Mouse (Mus musculus) forebrain, embryonic 11.5 days (tissue): ENCODE data around the gene Rtn4rl1. TPM values are rescaled to one million over a fixed set of nuclear protein-coding genes. Genes with fewer than 3 reads are reported as not detected.

Experiments
- ATAC-seq: fragments of 200-750 bp; cut with Nextera tagmentation; replicated peaks from 2 replicates; pipeline ENCODE4 v1.8.0; 2017; ENCODE audit warnings: moderate TSS enrichment; ENCODE audit not compliant: low FRiP score
- DNase-seq: peaks from one replicate; pipeline ENCODE4 v3.0.0-alpha.2; 2017; ENCODE audit warnings: low spot score
- H3K27ac ChIP-seq: fragments of 300-500 bp; sonication (generic); 2 replicates; pipeline ENCODE4 v1.5.1; 2014; ENCODE audit warnings: low read depth, low read length
- H3K27me3 ChIP-seq: fragments of 300-500 bp; sonication (generic); 2 replicates; pipeline ENCODE4 v1.6.1; 2014; ENCODE audit warnings: mild to moderate bottlenecking, low read length, mixed read lengths; ENCODE audit not compliant: control insufficient read depth, insufficient read depth
- H3K36me3 ChIP-seq: fragments of 300-500 bp; sonication (generic); 2 replicates; pipeline ENCODE4 v1.6.1; 2014; ENCODE audit warnings: mild to moderate bottlenecking, low read length, moderate library complexity, mixed read lengths; ENCODE audit not compliant: control insufficient read depth, insufficient read depth
- H3K4me1 ChIP-seq: fragments of 300-500 bp; sonication (generic); replicated peaks from 2 replicates; pipeline ENCODE4 v1.6.1; 2014; ENCODE audit warnings: low read length, mixed read lengths; ENCODE audit not compliant: control insufficient read depth, insufficient read depth
- H3K4me2 ChIP-seq: fragments of 300-500 bp; sonication (generic); 2 replicates; pipeline ENCODE4 v1.6.1; 2014; ENCODE audit warnings: low read depth, mild to moderate bottlenecking, low read length, moderate library complexity, mixed read lengths; ENCODE audit not compliant: severe bottlenecking
- H3K4me3 ChIP-seq: fragments of 300-500 bp; sonication (generic); 2 replicates; pipeline ENCODE4 v1.5.1; 2014; ENCODE audit warnings: low read depth, low read length
- H3K9ac ChIP-seq: fragments of 300-500 bp; sonication (generic); 2 replicates; pipeline ENCODE4 v1.6.1; 2014; ENCODE audit warnings: low read length
- H3K9me3 ChIP-seq: fragments of 300-500 bp; sonication (generic); 2 replicates; pipeline ENCODE4 v1.6.1; 2016; ENCODE audit warnings: low read length, mixed read lengths; ENCODE audit not compliant: control insufficient read depth
- WGBS: fragments of 180-500 bp; shearing (Covaris S2); extraction: QIAGEN DNeasy Blood & Tissue Kit; methylation state at CpG from one replicate; pipeline ENCODE4 v1.1.7; 2014; 5-methylcytosine and 5-hydroxymethylcytosine counted together
- polyA plus RNA-seq: library from polyadenylated mRNA; unstranded; fragments of >200 nt; fragmentation: Nextera tagmentation; extraction: Ambion mirVana; gene quantifications from 2 replicates; pipeline ENCODE4 v1.2.1, GENCODE M21; 2014

Rtn4rl1 gene
- polyA plus RNA-seq, 1 experiment from 2014 or later, result 1.1 TPM

DNA sequence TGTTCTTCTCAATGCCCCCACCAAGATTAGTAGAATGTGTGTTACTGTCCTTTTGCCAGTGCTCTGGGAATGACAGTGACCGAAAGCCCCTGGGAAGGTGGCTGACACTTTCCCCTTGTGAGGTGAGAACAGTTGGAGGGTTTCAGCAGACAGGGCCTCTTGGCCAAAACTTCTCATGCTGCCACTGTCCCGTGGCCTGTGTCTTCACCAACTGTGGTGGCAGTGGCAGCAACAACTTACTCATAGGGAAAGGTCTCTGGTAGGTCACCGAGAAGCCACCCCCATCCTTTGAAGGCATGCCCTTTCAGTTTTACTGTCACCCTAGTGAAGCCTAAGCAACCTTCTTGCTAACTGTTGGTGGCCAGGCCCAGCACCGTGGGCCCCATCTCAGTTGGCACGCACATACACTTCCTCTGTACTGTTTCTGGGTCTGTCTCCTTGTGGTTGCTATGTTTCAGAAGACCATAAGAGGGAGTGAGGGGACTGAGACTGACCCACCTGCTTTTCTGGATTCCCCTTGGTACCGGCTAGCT lies 39.5 kb upstream of the Rtn4rl1 start:
- no peak for DNase-seq
- no peak overlapping the region for H3K9ac ChIP-seq
- ATAC-seq, result no peak
- no peak overlapping the region for H3K4me2 ChIP-seq
- H3K4me1 ChIP-seq, result no peaks in the 10 kb centered on the region
- 84% methylated on average over 6 of the region's 6 CpGs for WGBS
- no peak overlapping the region for H3K4me3 ChIP-seq
- no peaks in the 10 kb centered on the region for H3K9me3 ChIP-seq
- H3K27ac ChIP-seq, result no peak overlapping the region
- no peaks in the 10 kb centered on the region for H3K27me3 ChIP-seq
- peaks cover 3% of the 10 kb centered on the region; the same call in 1 of the 2 replicates for H3K36me3 ChIP-seq

DNA sequence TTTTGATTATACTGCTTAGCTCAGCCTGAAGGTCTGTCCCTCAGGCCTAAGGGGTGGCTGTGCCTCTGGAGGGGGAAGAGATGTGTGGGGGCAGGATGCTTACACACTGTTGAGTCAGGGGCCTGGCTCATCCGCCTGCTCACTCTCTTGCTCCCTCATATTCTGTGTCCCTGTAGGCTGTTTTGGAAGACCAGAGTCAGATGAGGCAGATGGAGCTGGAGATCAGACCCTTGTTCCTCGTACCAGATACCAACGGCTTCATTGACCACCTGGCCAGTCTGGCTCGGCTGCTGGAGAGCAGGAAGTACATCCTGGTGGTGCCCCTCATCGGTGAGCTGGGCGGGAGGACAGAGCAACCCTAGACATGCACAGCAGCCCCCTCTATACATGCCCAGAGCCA lies 37.6 kb upstream of the Rtn4rl1 start:
- Histone ChIP-seq H3K4me2 (no peak overlapping the region), H3K9ac (no peak overlapping the region), H3K4me3 (no peak overlapping the region), H3K36me3 (peaks cover 3% of the 10 kb centered on the region; the same call in 1 of the 2 replicates), H3K27ac (no peak overlapping the region), H3K4me1 (no peaks in the 10 kb centered on the region), H3K27me3 (no peaks in the 10 kb centered on the region), H3K9me3 (no peaks in the 10 kb centered on the region)
- WGBS, result 84% methylated on average over 6 of the region's 6 CpGs
- no peak for ATAC-seq
- no peak for DNase-seq

- H3K4me2 ChIP-seq, result no peak overlapping the region
- no peaks in the 10 kb centered on the region for H3K4me1 ChIP-seq
- no peak overlapping the region for H3K4me3 ChIP-seq
- 76% methylated on average over 5 of the region's 5 CpGs for WGBS
- peaks cover 3% of the 10 kb centered on the region; the same call in 1 of the 2 replicates for H3K36me3 ChIP-seq
- H3K27ac ChIP-seq, result no peak overlapping the region
- H3K9ac ChIP-seq, result no peak overlapping the region
- DNase-seq (no peak), ATAC-seq (no peak)
- no peaks in the 10 kb centered on the region for H3K9me3 ChIP-seq
- H3K27me3 ChIP-seq, result no peaks in the 10 kb centered on the region
Measured at GRCm38 (mm10) chr11:75156416-75156815, 37.2 kb upstream of the Rtn4rl1 start.

DNA sequence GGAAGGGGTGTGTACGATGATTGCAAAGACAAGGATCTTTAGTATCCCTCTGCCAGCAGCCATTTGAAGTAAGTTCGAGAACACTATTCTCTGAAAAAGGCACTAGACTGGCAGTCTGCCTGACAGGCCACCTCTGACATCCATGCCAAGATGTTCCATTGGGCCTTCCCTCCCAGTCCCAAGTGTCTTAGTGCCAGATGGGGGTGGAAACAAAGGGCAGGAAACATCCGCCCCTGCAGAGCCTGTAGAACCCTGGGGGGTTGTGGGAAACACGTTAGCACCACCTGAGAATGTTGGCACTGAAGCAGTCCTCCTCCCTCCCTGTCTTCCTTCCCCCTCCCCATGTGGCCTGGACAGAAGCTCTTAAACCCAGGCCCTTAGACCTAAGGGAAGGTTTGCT lies 36.5 kb upstream of the Rtn4rl1 start:
- Histone ChIP-seq H3K4me2 (no peak overlapping the region), H3K9ac (no peak overlapping the region), H3K4me1 (no peaks in the 10 kb centered on the region), H3K27ac (no peak overlapping the region), H3K36me3 (peaks cover 3% of the 10 kb centered on the region; the same call in 1 of the 2 replicates), H3K4me3 (no peak overlapping the region), H3K9me3 (no peaks in the 10 kb centered on the region), H3K27me3 (no peaks in the 10 kb centered on the region)
- DNase-seq (no peak), ATAC-seq (no peak)
- 82% methylated on average over 4 of the region's 4 CpGs for WGBS

GRCm38 (mm10) chr11:75157901-75158300 lies 35.7 kb upstream of the Rtn4rl1 start:
- Histone ChIP-seq H3K4me2 (no peak overlapping the region), H3K4me3 (no peak overlapping the region), H3K36me3 (peaks cover 3% of the 10 kb centered on the region; the same call in 1 of the 2 replicates), H3K4me1 (no peaks in the 10 kb centered on the region), H3K9me3 (no peaks in the 10 kb centered on the region), H3K27ac (no peak overlapping the region), H3K27me3 (no peaks in the 10 kb centered on the region), H3K9ac (no peak overlapping the region)
- ATAC-seq (no peak), DNase-seq (no peak)
- WGBS, result 57% methylated on average over 2 of the region's 2 CpGs

DNA sequence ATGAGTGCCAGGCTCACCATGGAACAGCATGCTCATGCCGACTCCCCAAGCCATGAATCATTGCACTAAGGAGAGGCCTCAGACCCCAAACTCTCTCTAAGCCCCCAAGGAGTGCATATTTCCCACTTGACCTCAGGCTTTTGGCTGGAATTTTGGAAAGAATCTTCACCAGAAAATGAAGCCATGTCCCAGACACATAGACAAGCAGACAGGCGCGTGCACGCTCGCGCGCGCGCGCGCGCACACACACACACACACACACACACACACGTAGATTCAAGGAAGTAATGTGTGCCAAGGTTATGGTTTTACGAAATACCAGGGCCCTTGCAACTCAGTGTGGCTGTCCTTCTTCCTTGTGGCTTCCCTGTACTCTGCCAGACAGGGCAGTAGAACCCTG lies 35.2 kb upstream of the Rtn4rl1 start:
- Histone ChIP-seq H3K27ac (no peak overlapping the region), H3K9me3 (no peaks in the 10 kb centered on the region), H3K9ac (no peak overlapping the region), H3K4me1 (no peaks in the 10 kb centered on the region), H3K4me2 (no peak overlapping the region), H3K27me3 (peaks cover 2% of the 10 kb centered on the region; the same call in 1 of the 2 replicates), H3K36me3 (peaks cover 3% of the 10 kb centered on the region; the same call in 1 of the 2 replicates), H3K4me3 (no peak overlapping the region)
- DNase-seq (no peak), ATAC-seq (no peak)
- 96% methylated on average over 14 of the region's 14 CpGs for WGBS

GRCm38 (mm10) chr11:75159564-75159963 lies 34.0 kb upstream of the Rtn4rl1 start:
- no peaks in the 10 kb centered on the region for H3K4me1 ChIP-seq
- DNase-seq (no peak), ATAC-seq (no peak)
- H3K4me2 ChIP-seq, result no peak overlapping the region
- no peak overlapping the region for H3K9ac ChIP-seq
- peaks cover 13% of the 10 kb centered on the region for H3K27me3 ChIP-seq
- WGBS, result 64% methylated on average over 2 of the region's 2 CpGs
- no peaks in the 10 kb centered on the region for H3K9me3 ChIP-seq
- no peak overlapping the region for H3K4me3 ChIP-seq
- peaks cover 3% of the 10 kb centered on the region; the same call in 1 of the 2 replicates for H3K36me3 ChIP-seq
- H3K27ac ChIP-seq, result no peak overlapping the region

DNA sequence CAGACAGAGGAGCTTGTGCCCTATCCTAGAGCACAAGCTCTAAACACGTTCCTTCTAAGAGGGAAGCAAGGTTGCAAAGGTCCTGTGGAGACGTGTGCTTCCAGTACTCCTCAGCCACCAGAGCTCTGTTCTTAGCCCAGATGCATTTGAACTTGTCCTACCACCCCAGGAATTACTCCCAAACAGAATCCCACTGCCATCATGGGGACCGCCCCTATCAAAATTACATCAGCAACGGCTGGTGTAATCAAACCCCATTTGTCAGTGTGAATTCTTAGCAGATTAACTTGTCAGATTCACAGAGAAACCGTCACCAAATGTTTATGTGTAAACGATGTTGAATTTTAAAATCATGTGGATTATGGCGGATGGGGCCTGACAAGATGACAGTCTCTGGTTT lies 32.6 kb upstream of the Rtn4rl1 start:
- no peaks in the 10 kb centered on the region for H3K4me1 ChIP-seq
- ATAC-seq, result no peak
- H3K36me3 ChIP-seq, result peaks cover 3% of the 10 kb centered on the region; the same call in 1 of the 2 replicates
- no peak for DNase-seq
- no peak overlapping the region for H3K9ac ChIP-seq
- WGBS, result 93% methylated on average over 7 of the region's 7 CpGs
- H3K27me3 ChIP-seq, result peaks cover 27% of the 10 kb centered on the region
- no peak overlapping the region for H3K4me2 ChIP-seq
- H3K27ac ChIP-seq, result no peak overlapping the region
- H3K4me3 ChIP-seq, result no peak overlapping the region
- no peaks in the 10 kb centered on the region for H3K9me3 ChIP-seq

DNA sequence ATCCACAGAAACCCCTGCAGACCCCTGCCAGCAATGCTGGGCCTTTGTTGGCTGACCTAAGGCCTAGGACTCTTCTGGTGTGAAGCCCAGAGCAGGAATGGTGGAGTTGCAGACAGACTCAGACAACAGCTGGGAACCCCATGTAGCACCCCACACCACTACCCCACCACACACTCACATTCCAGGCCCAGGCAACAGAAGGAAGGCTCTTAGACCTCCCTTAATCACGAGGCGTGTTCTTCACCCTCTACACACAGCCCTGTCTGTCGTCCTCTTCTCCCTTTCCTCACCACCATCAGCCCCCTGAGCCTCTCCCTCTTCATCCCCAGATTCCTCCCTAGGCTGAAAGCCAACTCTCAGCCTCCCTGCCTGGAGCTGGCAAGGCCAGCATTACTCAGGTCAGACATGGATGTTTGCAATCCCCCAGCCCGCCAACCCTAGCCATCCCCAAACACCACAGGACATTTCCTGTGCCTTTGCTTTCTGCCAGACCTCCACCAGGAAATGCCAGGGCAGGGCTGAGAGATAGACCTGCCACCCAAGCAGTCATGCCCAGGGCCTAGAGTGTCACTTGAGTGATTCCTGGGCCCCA lies 32.1 kb upstream of the Rtn4rl1 start:
- no peak overlapping the region for H3K4me3 ChIP-seq
- no peak for DNase-seq
- peaks cover 33% of the 10 kb centered on the region for H3K27me3 ChIP-seq
- ATAC-seq, result no peak
- no peak overlapping the region for H3K4me2 ChIP-seq
- 84% methylated on average over 4 of the region's 4 CpGs for WGBS
- no peak overlapping the region for H3K9ac ChIP-seq
- H3K4me1 ChIP-seq, result peaks cover 4% of the 10 kb centered on the region; the same call in 1 of the 2 replicates
- no peaks in the 10 kb centered on the region; the same call in 1 of the 2 replicates for H3K36me3 ChIP-seq
- H3K9me3 ChIP-seq, result no peaks in the 10 kb centered on the region
- H3K27ac ChIP-seq, result no peak overlapping the region
